Mouse (Mus musculus): ENCODE measurements around the gene Paox.
"Not testable (repeated sequence)": the region's sequence is repeated elsewhere in the genome, so short reads cannot be mapped to it uniquely, and the experiment has no call there.

DNA sequence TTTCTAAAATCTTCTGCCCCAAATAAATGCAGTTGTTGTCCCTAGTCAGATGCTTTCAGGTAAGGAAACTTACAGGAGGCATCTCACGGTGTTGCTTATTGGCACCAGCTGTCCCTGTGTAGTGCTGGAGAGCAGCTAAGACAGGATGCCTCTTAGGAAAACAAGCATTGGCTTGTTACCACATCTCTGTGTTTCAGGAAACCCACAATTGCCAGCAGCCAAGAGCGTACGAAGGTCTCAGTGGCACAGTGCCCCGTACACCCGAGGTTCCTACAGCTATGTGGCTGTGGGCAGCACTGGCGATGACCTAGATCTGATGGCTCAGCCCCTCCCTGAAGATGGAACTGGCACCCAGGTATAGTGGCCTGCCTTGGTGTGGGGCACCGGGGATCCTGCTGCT, 16.6 kb downstream of the Paox start:
- TF ChIP-seq TCF12 (IDR thresholded peaks at IDR 0.05; ENCODE audit: insufficient read depth, poor library complexity, severe bottlenecking); E2F4 (IDR thresholded peaks at IDR 0.05; ENCODE audit: insufficient read depth); POLR2A (IDR thresholded peaks at IDR 0.05; ENCODE audit: insufficient read length, low read depth); POLR2AphosphoS2 (IDR thresholded peaks at IDR 0.05; ENCODE audit: insufficient read length, low read depth); CEBPB (IDR thresholded peaks at IDR 0.05; ENCODE audit: insufficient read depth, poor library complexity, severe bottlenecking); MYOD1 (IDR thresholded peaks at IDR 0.05; ENCODE audit: control insufficient read depth in 1 of 3, insufficient read length in 2 of 3, low read depth in 2 of 3); USF1 (IDR thresholded peaks at IDR 0.05; ENCODE audit: low read depth); MYOG (IDR thresholded peaks at IDR 0.05; ENCODE audit: control insufficient read depth in 1 of 3, insufficient read depth in 1 of 3, insufficient read length in 2 of 3, low read depth in 2 of 3); REST (IDR thresholded peaks at IDR 0.05; ENCODE audit: insufficient read depth, insufficient read length); MAX (IDR thresholded peaks at IDR 0.05; ENCODE audit: low read depth); SRF (IDR thresholded peaks at IDR 0.05; ENCODE audit: control insufficient read depth, insufficient read length, low read depth): not testable (repeated sequence)
